Mouse (Mus musculus): ENCODE measurements around the gene Amz2. TPM values are rescaled to one million over a fixed set of nuclear protein-coding genes. Genes with fewer than 3 reads are reported as not detected.

Gene Amz2
- polyA plus RNA-seq, 1 experiment from 2014 or later, result 46.8 TPM

- WGBS, result 59% methylated on average over 13 of the region's 13 CpGs
- DNase-seq (ENCODE audit: low spot score, missing footprints) (peak; percentile 91), ATAC-seq (ENCODE audit: low FRiP score) (peak; percentile 63; the same call in 1 of the 2 replicates)
- H3K4me2 ChIP-seq, result no peak overlapping the region
- H3K36me3 ChIP-seq (ENCODE audit: control insufficient read depth, insufficient read depth, low read length), result no peaks in the 10 kb centered on the region
- no peak overlapping the region for H3K27ac ChIP-seq (ENCODE audit: low read depth, low read length)
- H3K9me3 ChIP-seq (ENCODE audit: control insufficient read depth, low read length), result no peaks in the 10 kb centered on the region
- H3K4me1 ChIP-seq (ENCODE audit: control insufficient read depth, insufficient read depth, low read length), result no peaks in the 10 kb centered on the region
- H3K27me3 ChIP-seq (ENCODE audit: control insufficient read depth, insufficient read depth, low read length), result peaks cover 3% of the 10 kb centered on the region; the same call in 1 of the 2 replicates
- H3K4me3 ChIP-seq (ENCODE audit: low read depth, low read length), result no peak overlapping the region
- H3K9ac ChIP-seq (ENCODE audit: low read length), result no peak overlapping the region
Measured at GRCm38 (mm10) chr11:109445438-109446035, 19.8 kb downstream of the Amz2 start.

DNA sequence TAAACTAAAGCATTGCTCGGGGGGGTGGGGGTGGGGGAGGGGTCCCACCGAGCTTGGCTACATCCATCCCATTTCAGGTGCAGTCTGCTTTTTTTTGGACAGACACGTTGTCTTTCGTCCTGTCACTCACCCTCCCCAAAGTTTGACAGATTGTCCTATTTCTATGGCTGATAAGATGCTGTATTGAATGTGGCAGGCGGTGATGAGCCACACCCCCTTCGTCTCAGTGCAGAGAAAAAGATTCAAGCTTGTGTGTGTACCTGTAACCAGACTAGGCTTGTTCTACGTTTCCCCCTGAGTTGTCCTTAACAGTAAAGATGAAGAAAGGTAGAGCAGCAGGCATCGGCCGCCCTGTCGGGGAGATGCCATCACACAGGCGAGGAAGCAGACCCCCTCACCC lies 25.4 kb downstream of the Amz2 start:
- no peak for DNase-seq (ENCODE audit: low spot score, missing footprints)

GRCm38 (mm10) chr11:109456261-109456660 lies 30.5 kb downstream of the Amz2 start:
- Histone ChIP-seq H3K4me2 (no peak overlapping the region), H3K9ac (ENCODE audit: low read length) (no peak overlapping the region), H3K9me3 (ENCODE audit: control insufficient read depth, low read length) (no peaks in the 10 kb centered on the region), H3K27me3 (ENCODE audit: control insufficient read depth, insufficient read depth, low read length) (no peaks in the 10 kb centered on the region), H3K27ac (ENCODE audit: low read depth, low read length) (no peak overlapping the region), H3K36me3 (ENCODE audit: control insufficient read depth, insufficient read depth, low read length) (no peaks in the 10 kb centered on the region), H3K4me3 (ENCODE audit: low read depth, low read length) (no peak overlapping the region), H3K4me1 (ENCODE audit: control insufficient read depth, insufficient read depth, low read length) (no peaks in the 10 kb centered on the region)
- WGBS, result 85% methylated on average over 5 of the region's 5 CpGs
- ATAC-seq (ENCODE audit: low FRiP score) (no peak), DNase-seq (ENCODE audit: low spot score, missing footprints) (no peak)

More for the DNA sequence above, 25.4 kb downstream of the Amz2 start:
- ATAC-seq (ENCODE audit: low FRiP score), result no peak
- Histone ChIP-seq H3K4me3 (ENCODE audit: low read depth, low read length) (no peak overlapping the region), H3K27ac (ENCODE audit: low read depth, low read length) (no peak overlapping the region), H3K4me1 (ENCODE audit: control insufficient read depth, insufficient read depth, low read length) (no peaks in the 10 kb centered on the region), H3K27me3 (ENCODE audit: control insufficient read depth, insufficient read depth, low read length) (no peaks in the 10 kb centered on the region), H3K4me2 (no peak overlapping the region), H3K9me3 (ENCODE audit: control insufficient read depth, low read length) (no peaks in the 10 kb centered on the region), H3K36me3 (ENCODE audit: control insufficient read depth, insufficient read depth, low read length) (no peaks in the 10 kb centered on the region), H3K9ac (ENCODE audit: low read length) (no peak overlapping the region)
- WGBS, result 91% methylated on average over 11 of the region's 11 CpGs

DNA sequence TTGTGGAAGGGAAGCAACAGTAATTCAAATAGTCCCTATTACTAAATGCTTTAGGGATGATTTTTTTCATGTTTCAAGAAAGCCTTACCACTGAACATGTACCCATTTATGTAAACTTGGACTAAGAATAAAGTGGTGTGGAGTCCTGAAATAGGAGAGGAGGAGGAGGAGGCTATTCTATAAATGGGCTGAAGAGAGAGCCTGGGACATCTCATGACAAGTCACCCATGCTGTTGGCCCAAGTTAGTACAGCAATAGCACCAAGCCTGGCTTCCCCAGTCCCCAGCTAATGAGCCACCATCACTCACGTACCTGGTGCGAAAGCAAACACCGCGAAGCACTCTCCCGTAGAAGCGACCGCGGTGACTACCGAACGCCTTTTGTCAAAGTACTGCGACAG lies 32.4 kb downstream of the Amz2 start:
- no peak overlapping the region for H3K4me2 ChIP-seq
- 96% methylated on average over 11 of the region's 11 CpGs for WGBS

GRCm38 (mm10) chr11:109460586-109460985 lies 34.8 kb downstream of the Amz2 start:
- Histone ChIP-seq H3K9ac (ENCODE audit: low read length) (no peak overlapping the region), H3K9me3 (ENCODE audit: control insufficient read depth, low read length) (no peaks in the 10 kb centered on the region), H3K4me3 (ENCODE audit: low read depth, low read length) (no peak overlapping the region), H3K27me3 (ENCODE audit: control insufficient read depth, insufficient read depth, low read length) (no peaks in the 10 kb centered on the region), H3K4me2 (no peak overlapping the region), H3K4me1 (ENCODE audit: control insufficient read depth, insufficient read depth, low read length) (no peaks in the 10 kb centered on the region), H3K36me3 (ENCODE audit: control insufficient read depth, insufficient read depth, low read length) (no peaks in the 10 kb centered on the region), H3K27ac (ENCODE audit: low read depth, low read length) (no peak overlapping the region)
- DNase-seq (ENCODE audit: low spot score, missing footprints), result no peak
- WGBS, result 77% methylated on average over 5 of the region's 5 CpGs
- no peak for ATAC-seq (ENCODE audit: low FRiP score)

More for the DNA sequence above, 32.4 kb downstream of the Amz2 start:
- Histone ChIP-seq H3K4me1 (ENCODE audit: control insufficient read depth, insufficient read depth, low read length) (no peaks in the 10 kb centered on the region), H3K9me3 (ENCODE audit: control insufficient read depth, low read length) (no peaks in the 10 kb centered on the region), H3K27ac (ENCODE audit: low read depth, low read length) (no peak overlapping the region), H3K4me3 (ENCODE audit: low read depth, low read length) (no peak overlapping the region), H3K36me3 (ENCODE audit: control insufficient read depth, insufficient read depth, low read length) (no peaks in the 10 kb centered on the region), H3K27me3 (ENCODE audit: control insufficient read depth, insufficient read depth, low read length) (no peaks in the 10 kb centered on the region), H3K9ac (ENCODE audit: low read length) (no peak overlapping the region)
- DNase-seq (ENCODE audit: low spot score, missing footprints), result no peak
- ATAC-seq (ENCODE audit: low FRiP score), result no peak

- Histone ChIP-seq H3K9ac (ENCODE audit: low read length) (no peak overlapping the region), H3K27me3 (ENCODE audit: control insufficient read depth, insufficient read depth, low read length) (no peaks in the 10 kb centered on the region), H3K4me1 (ENCODE audit: control insufficient read depth, insufficient read depth, low read length) (no peaks in the 10 kb centered on the region), H3K9me3 (ENCODE audit: control insufficient read depth, low read length) (no peaks in the 10 kb centered on the region), H3K27ac (ENCODE audit: low read depth, low read length) (no peak overlapping the region), H3K4me2 (no peak overlapping the region), H3K36me3 (ENCODE audit: control insufficient read depth, insufficient read depth, low read length) (no peaks in the 10 kb centered on the region), H3K4me3 (ENCODE audit: low read depth, low read length) (no peak overlapping the region)
- ATAC-seq (ENCODE audit: low FRiP score) (no peak), DNase-seq (ENCODE audit: low spot score, missing footprints) (no peak)
- WGBS, result 87% methylated on average over 4 of the region's 4 CpGs
Measured at GRCm38 (mm10) chr11:109465068-109465467, 39.3 kb downstream of the Amz2 start.

- 87% methylated on average over 8 of the region's 8 CpGs for WGBS
- ATAC-seq (ENCODE audit: low FRiP score) (no peak), DNase-seq (ENCODE audit: low spot score, missing footprints) (peak; percentile 23)
Measured at GRCm38 (mm10) chr11:109466987-109467386, 41.2 kb downstream of the Amz2 start.

GRCm38 (mm10) chr11:109468133-109468532 lies 42.4 kb downstream of the Amz2 start:
- H3K4me1 ChIP-seq (ENCODE audit: control insufficient read depth, insufficient read depth, low read length), result peaks cover 4% of the 10 kb centered on the region
- WGBS, result 88% methylated on average over 5 of the region's 5 CpGs
- no peak overlapping the region for H3K9ac ChIP-seq (ENCODE audit: low read length)
- no peak for ATAC-seq (ENCODE audit: low FRiP score)
- no peak for DNase-seq (ENCODE audit: low spot score, missing footprints)
- H3K27me3 ChIP-seq (ENCODE audit: control insufficient read depth, insufficient read depth, low read length), result peaks cover 7% of the 10 kb centered on the region
- H3K4me2 ChIP-seq, result no peak overlapping the region
- no peak overlapping the region for H3K4me3 ChIP-seq (ENCODE audit: low read depth, low read length)
- H3K9me3 ChIP-seq (ENCODE audit: control insufficient read depth, low read length), result no peaks in the 10 kb centered on the region
- no peak overlapping the region for H3K27ac ChIP-seq (ENCODE audit: low read depth, low read length)
- no peaks in the 10 kb centered on the region for H3K36me3 ChIP-seq (ENCODE audit: control insufficient read depth, insufficient read depth, low read length)

More at GRCm38 (mm10) chr11:109466987-109467386, 41.2 kb downstream of the Amz2 start:
- no peak overlapping the region for H3K9ac ChIP-seq (ENCODE audit: low read length)
- no peak overlapping the region for H3K4me3 ChIP-seq (ENCODE audit: low read depth, low read length)
- H3K36me3 ChIP-seq (ENCODE audit: control insufficient read depth, insufficient read depth, low read length), result no peaks in the 10 kb centered on the region
- no peak overlapping the region for H3K4me2 ChIP-seq
- no peaks in the 10 kb centered on the region for H3K9me3 ChIP-seq (ENCODE audit: control insufficient read depth, low read length)
- peaks cover 5% of the 10 kb centered on the region; the same call in 1 of the 2 replicates for H3K27me3 ChIP-seq (ENCODE audit: control insufficient read depth, insufficient read depth, low read length)
- H3K27ac ChIP-seq (ENCODE audit: low read depth, low read length), result no peak overlapping the region
- peaks cover 1% of the 10 kb centered on the region for H3K4me1 ChIP-seq (ENCODE audit: control insufficient read depth, insufficient read depth, low read length)

DNA sequence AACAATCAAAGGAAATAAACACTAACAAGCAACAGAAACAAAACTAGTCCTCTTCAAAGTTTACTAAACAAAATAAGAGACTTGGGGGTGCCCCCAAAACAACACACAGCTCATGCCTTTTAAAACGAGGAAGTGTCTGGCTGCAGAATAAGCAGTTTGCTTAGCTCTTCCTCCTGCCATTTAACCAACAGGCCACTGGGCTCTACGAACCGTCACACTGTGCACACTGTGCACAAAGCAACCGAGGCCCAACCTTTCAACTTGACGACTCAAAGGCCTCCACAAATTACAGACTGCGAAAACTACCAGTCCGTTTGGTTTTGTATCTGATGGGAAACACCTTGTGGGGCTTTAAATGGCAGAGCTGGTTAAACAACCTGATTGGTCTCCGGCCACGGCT lies 44.4 kb downstream of the Amz2 start:
- 72% methylated on average over 9 of the region's 9 CpGs for WGBS
- Histone ChIP-seq H3K9ac (ENCODE audit: low read length) (no peak overlapping the region), H3K9me3 (ENCODE audit: control insufficient read depth, low read length) (no peaks in the 10 kb centered on the region), H3K27ac (ENCODE audit: low read depth, low read length) (no peak overlapping the region), H3K36me3 (ENCODE audit: control insufficient read depth, insufficient read depth, low read length) (no peaks in the 10 kb centered on the region), H3K4me2 (no peak overlapping the region), H3K4me3 (ENCODE audit: low read depth, low read length) (no peak overlapping the region), H3K27me3 (ENCODE audit: control insufficient read depth, insufficient read depth, low read length) (peaks cover 7% of the 10 kb centered on the region), H3K4me1 (ENCODE audit: control insufficient read depth, insufficient read depth, low read length) (peaks cover 8% of the 10 kb centered on the region)
- DNase-seq (ENCODE audit: low spot score, missing footprints) (no peak), ATAC-seq (ENCODE audit: low FRiP score) (no peak)
